Mouse (Mus musculus) forebrain, embryonic 10.5 days (tissue): ENCODE results near the gene Mrps7. TPM values are rescaled to one million over a fixed set of nuclear protein-coding genes. Genes with fewer than 3 reads are reported as not detected.
"Not testable (repeated sequence)": the region's sequence is repeated elsewhere in the genome, so short reads cannot be mapped to it uniquely, and the experiment has no call there.

ENCODE experiments used
- DNase-seq: peaks from one replicate; pipeline ENCODE4 v3.0.0-alpha.2; 2017; ENCODE audit warnings: low spot score; ENCODE audit errors: extremely low spot score
- H3K27ac ChIP-seq: fragments of 300-500 bp; sonication (generic); 2 replicates; pipeline ENCODE4 v1.5.1; 2016; ENCODE audit warnings: mild to moderate bottlenecking
- H3K27me3 ChIP-seq: fragments of 300-500 bp; sonication (generic); 2 replicates; pipeline ENCODE4 v1.6.1; 2016; ENCODE audit warnings: mild to moderate bottlenecking; ENCODE audit not compliant: poor library complexity, severe bottlenecking
- H3K36me3 ChIP-seq: fragments of 300-500 bp; sonication (generic); replicated peaks from 2 replicates; pipeline ENCODE4 v1.6.1; 2016; ENCODE audit warnings: mild to moderate bottlenecking, moderate library complexity
- H3K4me1 ChIP-seq: fragments of 300-500 bp; sonication (generic); 2 replicates; pipeline ENCODE4 v1.6.1; 2016
- H3K4me3 ChIP-seq: fragments of 300-500 bp; sonication (generic); 2 replicates; pipeline ENCODE4 v1.5.1; 2016; ENCODE audit warnings: mild to moderate bottlenecking, moderate library complexity
- H3K9me3 ChIP-seq: fragments of 300-500 bp; sonication (generic); 2 replicates; pipeline ENCODE4 v1.6.1; 2016; ENCODE audit warnings: mild to moderate bottlenecking, moderate library complexity
- WGBS: fragments of 180-500 bp; shearing (Covaris S2); methylation state at CpG from one replicate; pipeline ENCODE4 v1.1.7; 2016; 5-methylcytosine and 5-hydroxymethylcytosine counted together
- polyA plus RNA-seq: library from polyadenylated mRNA; unstranded; fragments of >200 nt; fragmentation: Nextera tagmentation; extraction: Ambion mirVana; gene quantifications from 2 replicates; pipeline ENCODE4 v1.2.1, GENCODE M21; 2016

The Mrps7 gene
- polyA plus RNA-seq, 1 experiment from 2014 or later, result 106 TPM

- H3K4me3 ChIP-seq, result no peak overlapping the region
- H3K36me3 ChIP-seq, result no peaks in the 10 kb centered on the region
- H3K27ac ChIP-seq, result no peak overlapping the region
- WGBS, result 82% methylated on average over 3 of the region's 3 CpGs
- H3K27me3 ChIP-seq, result no peaks in the 10 kb centered on the region
- H3K4me1 ChIP-seq, result peaks cover 8% of the 10 kb centered on the region
- no peaks in the 10 kb centered on the region for H3K9me3 ChIP-seq
- no peak for DNase-seq
Measured at GRCm38 (mm10) chr11:115636960-115637359, 33.2 kb downstream of the Mrps7 start.

- Histone ChIP-seq H3K4me3 (no peak overlapping the region), H3K36me3 (peaks cover 11% of the 10 kb centered on the region), H3K27ac (no peak overlapping the region; the same call in 1 of the 2 replicates), H3K9me3 (no peaks in the 10 kb centered on the region), H3K27me3 (no peaks in the 10 kb centered on the region), H3K4me1 (peaks cover 8% of the 10 kb centered on the region)
- DNase-seq, result no peak
- WGBS, result 86% methylated on average over 5 of the region's 5 CpGs
Measured at GRCm38 (mm10) chr11:115638498-115639409, 35.0 kb downstream of the Mrps7 start.

DNA sequence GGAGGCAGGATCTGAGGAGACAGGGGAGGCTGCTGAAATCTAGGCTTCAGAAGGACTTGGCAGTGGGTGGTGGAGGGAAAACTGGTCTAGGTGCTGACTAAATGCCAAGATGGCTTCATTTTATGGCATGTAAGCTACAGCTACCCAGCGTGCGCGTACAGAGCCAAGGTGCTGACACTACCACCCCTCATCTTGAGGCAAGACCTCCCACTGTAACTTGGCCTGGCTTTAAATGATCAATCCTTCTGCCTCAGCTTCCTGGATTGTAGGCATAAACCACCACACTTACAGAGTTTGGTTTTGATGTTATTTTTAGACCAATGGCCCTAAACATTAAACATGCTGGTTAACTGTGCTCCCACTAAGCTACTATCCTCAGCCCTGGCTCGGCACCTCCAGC lies 35.8 kb downstream of the Mrps7 start:
- Histone ChIP-seq H3K27ac (no peak overlapping the region), H3K4me1 (peaks cover 8% of the 10 kb centered on the region), H3K27me3 (no peaks in the 10 kb centered on the region), H3K4me3 (no peak overlapping the region), H3K9me3 (no peaks in the 10 kb centered on the region), H3K36me3 (peaks cover 18% of the 10 kb centered on the region)
- DNase-seq, result no peak
- WGBS, result 91% methylated on average over 4 of the region's 4 CpGs

DNA sequence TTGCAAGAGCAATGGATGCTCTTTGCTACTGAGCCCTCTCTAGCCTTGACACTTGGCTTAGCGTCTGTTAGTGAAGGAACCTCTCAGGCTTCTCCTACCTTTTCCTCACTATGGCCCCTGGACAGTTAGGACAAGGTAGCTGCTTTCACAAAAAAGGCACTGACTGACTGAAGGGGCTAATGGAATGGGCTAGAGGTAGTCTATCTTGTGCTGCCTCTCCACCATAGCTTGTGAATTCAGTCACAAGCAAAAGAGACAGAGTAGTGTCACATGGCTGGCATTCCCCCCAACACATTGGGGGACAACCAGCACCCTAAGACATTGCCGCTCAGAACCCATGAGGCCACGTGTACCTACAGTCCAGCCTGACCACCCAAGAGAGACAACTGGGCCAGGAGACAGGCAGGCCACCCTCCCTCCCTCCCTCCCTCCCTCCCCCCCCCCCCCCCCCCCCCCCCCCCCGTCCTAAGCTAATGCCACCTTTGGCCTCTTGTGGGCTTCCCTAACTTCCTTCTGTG lies 36.6 kb downstream of the Mrps7 start:
- 83% methylated on average over 3 of the region's 4 CpGs for WGBS
- DNase-seq, result no peak
- Histone ChIP-seq H3K9me3 (no peaks in the 10 kb centered on the region), H3K4me3 (no peak overlapping the region), H3K4me1 (peaks cover 8% of the 10 kb centered on the region), H3K36me3 (peaks cover 24% of the 10 kb centered on the region), H3K27me3 (no peaks in the 10 kb centered on the region), H3K27ac (no peak overlapping the region)

DNA sequence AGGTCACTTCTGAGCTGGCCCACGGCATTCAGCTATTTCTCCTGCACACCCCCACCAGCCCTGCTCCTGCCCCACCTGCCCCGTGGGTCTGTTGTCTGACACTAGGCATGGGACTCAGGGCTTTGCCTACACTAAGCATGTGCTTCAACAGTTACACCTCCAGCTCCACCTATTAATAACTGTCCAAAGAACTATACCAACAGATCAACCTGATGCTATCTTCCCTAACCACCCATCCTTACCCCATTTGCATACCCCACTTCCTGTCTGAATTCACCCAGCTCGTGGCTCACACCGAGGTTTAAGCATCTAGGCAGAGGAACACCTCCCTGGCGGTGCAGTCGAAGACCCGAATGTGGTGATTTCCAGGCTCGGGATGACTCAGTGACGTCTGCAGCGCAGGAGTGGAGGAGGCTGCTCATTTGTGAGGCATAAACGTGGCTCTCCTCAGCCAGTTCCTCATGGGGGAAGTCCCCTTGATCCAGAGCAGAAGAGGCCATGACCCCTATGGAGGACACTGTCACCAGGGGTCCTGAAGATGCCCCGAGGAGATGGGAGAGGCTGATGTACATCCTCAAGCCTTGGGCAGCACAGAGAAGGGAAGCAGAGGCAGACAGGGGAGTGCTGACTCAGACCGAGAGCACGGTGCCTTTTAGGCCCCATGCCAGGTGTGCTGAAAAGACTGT lies 37.4 kb downstream of the Mrps7 start:
- no peak overlapping the region for H3K27ac ChIP-seq

GRCm38 (mm10) chr11:115641664-115642036 lies 37.9 kb downstream of the Mrps7 start:
- Histone ChIP-seq H3K36me3 (peaks cover 36% of the 10 kb centered on the region), H3K4me3 (no peak overlapping the region), H3K9me3 (no peaks in the 10 kb centered on the region), H3K4me1 (peaks cover 8% of the 10 kb centered on the region), H3K27me3 (no peaks in the 10 kb centered on the region), H3K27ac (no peak overlapping the region)
- DNase-seq, result no peak
- 85% methylated on average over 4 of the region's 4 CpGs for WGBS

More for the DNA sequence above, 37.4 kb downstream of the Mrps7 start:
- no peaks in the 10 kb centered on the region for H3K9me3 ChIP-seq
- no peak overlapping the region for H3K4me3 ChIP-seq
- DNase-seq, result no peak
- H3K36me3 ChIP-seq, result peaks cover 31% of the 10 kb centered on the region
- peaks cover 8% of the 10 kb centered on the region for H3K4me1 ChIP-seq
- H3K27me3 ChIP-seq, result no peaks in the 10 kb centered on the region
- 60% methylated on average over 14 of the region's 14 CpGs for WGBS

DNA sequence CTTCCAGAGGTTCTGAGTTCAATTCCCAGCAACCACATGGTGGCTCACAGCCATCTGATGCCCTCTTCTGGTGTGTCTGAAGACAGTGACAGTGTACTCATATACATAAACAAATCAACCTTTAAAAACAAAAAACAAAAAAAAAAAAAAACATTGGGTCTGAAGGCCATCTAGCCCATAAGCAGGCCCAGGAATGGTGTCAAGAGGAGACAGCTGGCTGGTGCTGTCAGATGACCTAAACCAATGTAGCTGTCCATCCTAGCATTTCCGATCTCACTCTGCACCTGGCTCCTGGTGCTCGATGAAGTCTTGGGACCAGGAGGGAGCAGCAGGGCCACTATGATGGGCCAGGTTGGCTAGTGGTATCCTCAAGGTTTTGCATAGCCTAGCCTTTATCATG lies 39.0 kb downstream of the Mrps7 start:
- H3K27ac ChIP-seq, result no peak overlapping the region
- H3K4me1 ChIP-seq, result peaks cover 8% of the 10 kb centered on the region
- H3K4me3 ChIP-seq, result no peak overlapping the region
- peaks cover 44% of the 10 kb centered on the region for H3K36me3 ChIP-seq
- DNase-seq, result no peak
- WGBS, result 95% methylated on average over 2 of the region's 2 CpGs
- H3K27me3 ChIP-seq, result no peaks in the 10 kb centered on the region
- no peaks in the 10 kb centered on the region for H3K9me3 ChIP-seq

GRCm38 (mm10) chr11:115643265-115643664 lies 39.5 kb downstream of the Mrps7 start:
- peaks cover 49% of the 10 kb centered on the region for H3K36me3 ChIP-seq
- H3K27me3 ChIP-seq, result no peaks in the 10 kb centered on the region
- no peak overlapping the region for H3K4me3 ChIP-seq
- DNase-seq, result no peak
- no peaks in the 10 kb centered on the region for H3K9me3 ChIP-seq
- 86% methylated on average over 10 of the region's 10 CpGs for WGBS
- H3K27ac ChIP-seq, result no peak overlapping the region
- peaks cover 8% of the 10 kb centered on the region for H3K4me1 ChIP-seq

DNA sequence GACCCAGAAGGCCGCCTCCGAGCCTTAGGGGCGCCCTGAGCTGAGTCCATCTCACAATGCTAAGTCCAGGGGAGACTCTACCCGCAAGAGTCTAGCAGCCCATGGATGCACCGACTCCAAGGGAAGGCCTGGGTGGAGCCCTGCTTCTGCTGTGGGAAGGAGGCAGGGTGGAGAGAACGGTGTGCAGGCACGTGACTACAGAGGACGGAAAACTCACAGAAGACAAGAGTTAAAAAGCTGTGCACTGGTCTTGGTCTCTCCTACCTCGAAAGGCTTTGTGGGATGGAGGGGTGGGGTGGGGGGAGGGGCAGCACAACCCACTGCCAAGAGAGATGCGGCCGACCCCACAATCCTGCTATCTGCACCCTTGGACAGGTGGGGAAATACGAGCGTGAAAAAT lies 40.6 kb downstream of the Mrps7 start:
- H3K4me3 ChIP-seq, result no peak overlapping the region
- no peak overlapping the region for H3K27ac ChIP-seq
- no peaks in the 10 kb centered on the region for H3K9me3 ChIP-seq
- H3K27me3 ChIP-seq, result no peaks in the 10 kb centered on the region
- WGBS, result 92% methylated on average over 13 of the region's 13 CpGs
- peaks cover 59% of the 10 kb centered on the region for H3K36me3 ChIP-seq
- H3K4me1 ChIP-seq, result peaks cover 8% of the 10 kb centered on the region
- no peak for DNase-seq

- Histone ChIP-seq H3K4me1 (peaks cover 13% of the 10 kb centered on the region), H3K36me3 (peaks cover 68% of the 10 kb centered on the region)
- DNase-seq, H3K27me3 ChIP-seq, H3K9me3 ChIP-seq, H3K27ac ChIP-seq, H3K4me3 ChIP-seq: not testable (repeated sequence)
- WGBS, result 93% methylated on average over 14 of the region's 14 CpGs
Measured at GRCm38 (mm10) chr11:115645498-115645897, 41.8 kb downstream of the Mrps7 start.

GRCm38 (mm10) chr11:115646439-115646838 lies 42.7 kb downstream of the Mrps7 start:
- H3K27me3 ChIP-seq, result no peaks in the 10 kb centered on the region
- DNase-seq, result no peak
- H3K27ac ChIP-seq, result no peak overlapping the region
- H3K9me3 ChIP-seq, result no peaks in the 10 kb centered on the region
- H3K36me3 ChIP-seq, result peaks cover 71% of the 10 kb centered on the region
- H3K4me3 ChIP-seq, result no peak overlapping the region
- WGBS, result 95% methylated on average over 9 of the region's 9 CpGs
- H3K4me1 ChIP-seq, result peaks cover 6% of the 10 kb centered on the region

DNA sequence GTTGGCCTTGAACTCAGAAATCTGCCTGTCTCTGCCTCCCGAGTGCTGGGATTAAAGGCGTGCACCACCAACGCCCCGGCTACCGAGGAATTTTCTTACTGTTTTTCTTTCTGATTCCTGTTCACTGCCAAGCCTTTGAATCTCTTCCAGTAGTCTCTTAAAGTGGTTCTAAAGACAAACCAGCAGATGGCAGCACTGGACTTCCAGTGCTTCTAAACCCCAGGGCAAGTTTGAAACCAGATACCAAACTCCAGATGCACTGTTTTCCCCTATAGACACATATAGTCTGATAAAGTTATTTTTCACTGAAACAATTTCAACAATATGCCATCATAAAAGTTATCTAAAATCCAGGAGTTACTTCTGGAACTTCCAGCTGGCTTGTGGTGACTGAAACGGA lies 43.7 kb downstream of the Mrps7 start:
- Histone ChIP-seq H3K27ac (no peak overlapping the region), H3K27me3 (no peaks in the 10 kb centered on the region), H3K4me3 (no peak overlapping the region), H3K36me3 (peaks cover 73% of the 10 kb centered on the region), H3K4me1 (0 out of 2 replicates have a peak, but pooled peaks cover 5% of the 10 kb centered on the region), H3K9me3 (no peaks in the 10 kb centered on the region)
- DNase-seq, result no peak
- 73% methylated on average over 6 of the region's 6 CpGs for WGBS

GRCm38 (mm10) chr11:115649706-115650105 lies 46.0 kb downstream of the Mrps7 start:
- Histone ChIP-seq H3K9me3 (no peaks in the 10 kb centered on the region), H3K4me3 (no peak overlapping the region), H3K27ac (no peak overlapping the region), H3K4me1 (0 out of 2 replicates have a peak, but pooled peaks cover 5% of the 10 kb centered on the region), H3K27me3 (no peaks in the 10 kb centered on the region), H3K36me3 (peaks cover 75% of the 10 kb centered on the region)
- WGBS, result 68% methylated on average over 10 of the region's 10 CpGs
- DNase-seq, result no peak
